Mouse (Mus musculus): ENCODE results near the gene Mrpl23. TPM values are rescaled to one million over a fixed set of nuclear protein-coding genes. Genes with fewer than 3 reads are reported as not detected.
A peak's percentile ranks its signal among the peaks of the same experiment; 100 is the strongest.

The Mrpl23 gene
- polyA plus RNA-seq, 1 experiment = 5.9 TPM

DNA sequence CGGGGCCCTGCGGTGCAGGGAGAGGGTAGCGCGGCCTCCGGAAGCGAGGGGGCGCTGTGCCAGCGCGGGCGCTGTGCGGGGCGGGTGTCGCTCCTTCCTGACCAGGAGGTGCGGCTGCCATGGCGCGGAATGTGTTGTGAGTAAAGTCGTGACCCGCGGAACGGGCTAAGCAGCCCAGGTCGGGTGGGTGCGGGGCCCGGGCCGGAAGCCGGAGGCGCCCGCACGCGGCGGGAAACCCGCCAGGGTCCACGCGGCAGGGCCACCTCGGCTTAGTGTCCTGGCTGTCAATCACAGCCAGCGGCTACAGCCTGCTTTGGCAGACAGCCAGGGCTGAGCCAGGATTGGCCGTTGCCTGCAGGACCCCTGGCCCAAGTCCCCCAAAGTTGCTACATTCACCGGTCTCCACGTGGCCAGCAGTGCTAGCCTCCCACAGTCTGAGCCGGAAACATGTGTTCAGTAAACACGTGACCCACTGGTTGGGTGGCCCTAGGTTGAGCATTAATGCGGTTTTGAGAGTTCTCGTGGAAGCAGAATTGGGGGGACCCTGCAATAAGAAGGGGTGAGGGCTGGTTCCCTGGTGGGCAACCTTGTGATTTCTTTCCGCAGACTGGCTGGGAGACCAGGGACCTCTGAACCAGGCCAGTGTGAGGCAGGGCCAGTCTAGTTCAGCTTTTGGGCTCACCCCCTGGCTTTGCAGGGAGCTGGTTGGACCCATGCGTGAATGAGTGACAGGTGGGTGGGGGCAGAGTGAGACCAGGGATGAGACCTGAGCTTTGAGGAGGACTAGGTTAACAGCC lies 771 bp downstream of the Mrpl23 start:
- H3K27me3 ChIP-seq (ENCODE audit: control insufficient read depth, insufficient read depth, low read length) = no peaks in the 10 kb centered on the region
- H3K4me3 ChIP-seq (ENCODE audit: control insufficient read depth, low read depth, low read length) = peak overlapping the region; percentile 92
- peak overlapping the region; percentile 74; the same call in 1 of the 2 replicates for H3K27ac ChIP-seq (ENCODE audit: control insufficient read depth, insufficient read depth, low read depth, low read length)
- no peaks in the 10 kb centered on the region for H3K36me3 ChIP-seq (ENCODE audit: control insufficient read depth, insufficient read depth, low read length)
- TF ChIP-seq CTCF (IDR thresholded peaks at IDR 0.05; ENCODE audit: control insufficient read depth, insufficient read depth, insufficient replicate concordance, low read depth, low read length) (peak; percentile 87; the same call in 1 of the 2 replicates), POLR2A (IDR thresholded peaks at IDR 0.05; ENCODE audit: control insufficient read depth, low read depth, low read length) (peak; percentile 51)
- peaks cover 8% of the 10 kb centered on the region for H3K4me1 ChIP-seq (ENCODE audit: control insufficient read depth, insufficient read depth, low read length)

- Histone ChIP-seq H3K4me1 (ENCODE audit: control insufficient read depth, insufficient read depth, low read length) (peaks cover 8% of the 10 kb centered on the region), H3K36me3 (ENCODE audit: control insufficient read depth, insufficient read depth, low read length) (no peaks in the 10 kb centered on the region), H3K27ac (ENCODE audit: control insufficient read depth, insufficient read depth, low read depth, low read length) (no peak overlapping the region), H3K27me3 (ENCODE audit: control insufficient read depth, insufficient read depth, low read length) (no peaks in the 10 kb centered on the region), H3K4me3 (ENCODE audit: control insufficient read depth, low read depth, low read length) (no peak overlapping the region)
- TF ChIP-seq CTCF (IDR thresholded peaks at IDR 0.05; ENCODE audit: control insufficient read depth, insufficient read depth, insufficient replicate concordance, low read depth, low read length) (no peak), POLR2A (IDR thresholded peaks at IDR 0.05; ENCODE audit: control insufficient read depth, low read depth, low read length) (no peak)
These were observed 2.6 kb downstream of the Mrpl23 start for GRCm38 (mm10) chr7:142535116-142535515.

DNA sequence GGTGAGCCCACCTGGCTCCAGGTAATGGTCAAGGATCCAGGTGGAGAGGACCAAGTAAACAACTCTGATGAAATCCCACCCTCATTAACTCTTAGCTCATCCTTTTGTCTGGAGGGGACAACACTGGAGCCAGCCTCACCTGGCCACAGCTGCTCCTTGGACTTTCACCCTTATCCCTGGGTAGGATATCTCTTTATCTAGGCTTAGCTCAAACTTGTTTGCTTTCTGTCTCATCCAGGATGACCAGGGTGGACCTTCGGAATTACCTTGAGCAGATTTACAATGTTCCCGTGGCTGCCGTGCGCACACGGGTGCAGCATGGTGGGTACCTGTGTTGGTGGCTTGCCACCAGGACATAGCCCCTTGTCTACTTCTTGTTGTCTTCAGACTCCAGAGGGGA lies 3.3 kb downstream of the Mrpl23 start:
- Histone ChIP-seq H3K4me1 (ENCODE audit: control insufficient read depth, insufficient read depth, low read length) (peaks cover 8% of the 10 kb centered on the region), H3K27ac (ENCODE audit: control insufficient read depth, insufficient read depth, low read depth, low read length) (no peak overlapping the region), H3K36me3 (ENCODE audit: control insufficient read depth, insufficient read depth, low read length) (no peaks in the 10 kb centered on the region), H3K27me3 (ENCODE audit: control insufficient read depth, insufficient read depth, low read length) (no peaks in the 10 kb centered on the region), H3K4me3 (ENCODE audit: control insufficient read depth, low read depth, low read length) (no peak overlapping the region)
- TF ChIP-seq POLR2A (IDR thresholded peaks at IDR 0.05; ENCODE audit: control insufficient read depth, low read depth, low read length) = no peak
- TF ChIP-seq CTCF (IDR thresholded peaks at IDR 0.05; ENCODE audit: control insufficient read depth, insufficient read depth, insufficient replicate concordance, low read depth, low read length) = no peak

DNA sequence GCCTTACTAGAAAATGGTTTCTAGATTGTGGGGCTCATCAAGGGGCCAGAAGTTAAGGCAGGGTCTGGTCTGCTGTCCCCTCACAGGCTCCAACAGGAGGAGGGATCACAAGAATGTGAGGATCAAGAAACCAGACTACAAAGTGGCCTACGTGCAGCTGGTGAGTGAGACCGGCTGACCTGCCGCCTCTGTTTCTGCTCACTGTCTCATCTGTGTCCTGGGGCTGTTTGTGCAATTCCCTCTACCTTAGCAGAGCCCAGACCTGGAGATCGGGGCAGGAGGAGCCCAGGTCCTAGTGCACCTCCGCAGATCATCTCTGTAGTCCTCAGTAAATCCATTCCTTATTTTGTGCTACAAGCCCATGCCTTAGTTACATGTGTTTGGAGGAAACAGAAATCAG lies 4.7 kb downstream of the Mrpl23 start:
- TF ChIP-seq CTCF (IDR thresholded peaks at IDR 0.05; ENCODE audit: control insufficient read depth, insufficient read depth, insufficient replicate concordance, low read depth, low read length) = no peak
- TF ChIP-seq POLR2A (IDR thresholded peaks at IDR 0.05; ENCODE audit: control insufficient read depth, low read depth, low read length) = no peak

DNA sequence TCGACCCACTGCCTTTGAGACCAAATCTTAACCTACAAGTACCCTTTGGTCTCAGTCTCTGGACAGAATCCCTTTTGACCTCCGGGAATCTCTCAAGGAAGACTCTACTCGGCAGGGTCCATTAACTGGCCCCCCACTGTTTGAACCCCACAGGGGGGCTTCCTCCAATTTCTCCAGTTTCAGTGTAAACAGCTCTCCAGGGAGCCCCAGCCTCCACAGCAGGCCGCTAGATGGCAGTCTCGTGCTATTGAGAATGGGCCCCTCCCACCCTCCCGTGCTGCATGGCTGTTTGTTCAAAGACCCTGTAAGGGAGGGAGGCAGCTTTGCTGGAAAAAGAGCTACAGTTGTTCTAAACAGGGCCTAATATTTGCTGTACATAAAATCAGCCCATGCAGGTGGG lies 5.4 kb downstream of the Mrpl23 start:
- H3K27me3 ChIP-seq (ENCODE audit: control insufficient read depth, insufficient read depth, low read length) = no peaks in the 10 kb centered on the region
- TF ChIP-seq CTCF (IDR thresholded peaks at IDR 0.05; ENCODE audit: control insufficient read depth, insufficient read depth, insufficient replicate concordance, low read depth, low read length) = no peak
- TF ChIP-seq POLR2A (IDR thresholded peaks at IDR 0.05; ENCODE audit: control insufficient read depth, low read depth, low read length) = no peak
- no peak overlapping the region for H3K4me3 ChIP-seq (ENCODE audit: control insufficient read depth, low read depth, low read length)
- no peaks in the 10 kb centered on the region for H3K36me3 ChIP-seq (ENCODE audit: control insufficient read depth, insufficient read depth, low read length)
- no peak overlapping the region for H3K27ac ChIP-seq (ENCODE audit: control insufficient read depth, insufficient read depth, low read depth, low read length)
- peaks cover 8% of the 10 kb centered on the region for H3K4me1 ChIP-seq (ENCODE audit: control insufficient read depth, insufficient read depth, low read length)

More for the DNA sequence above, 4.7 kb downstream of the Mrpl23 start:
- H3K27ac ChIP-seq (ENCODE audit: control insufficient read depth, insufficient read depth, low read depth, low read length) = no peak overlapping the region
- no peak overlapping the region for H3K4me3 ChIP-seq (ENCODE audit: control insufficient read depth, low read depth, low read length)
- no peaks in the 10 kb centered on the region for H3K36me3 ChIP-seq (ENCODE audit: control insufficient read depth, insufficient read depth, low read length)
- H3K4me1 ChIP-seq (ENCODE audit: control insufficient read depth, insufficient read depth, low read length) = peaks cover 8% of the 10 kb centered on the region
- no peaks in the 10 kb centered on the region for H3K27me3 ChIP-seq (ENCODE audit: control insufficient read depth, insufficient read depth, low read length)

GRCm38 (mm10) chr7:142538291-142538690 lies 5.8 kb downstream of the Mrpl23 start:
- H3K4me3 ChIP-seq (ENCODE audit: control insufficient read depth, low read depth, low read length) = no peak overlapping the region
- peaks cover 4% of the 10 kb centered on the region for H3K4me1 ChIP-seq (ENCODE audit: control insufficient read depth, insufficient read depth, low read length)
- TF ChIP-seq CTCF (IDR thresholded peaks at IDR 0.05; ENCODE audit: control insufficient read depth, insufficient read depth, insufficient replicate concordance, low read depth, low read length) (no peak), POLR2A (IDR thresholded peaks at IDR 0.05; ENCODE audit: control insufficient read depth, low read depth, low read length) (no peak)
- H3K27ac ChIP-seq (ENCODE audit: control insufficient read depth, insufficient read depth, low read depth, low read length) = no peak overlapping the region
- no peaks in the 10 kb centered on the region for H3K36me3 ChIP-seq (ENCODE audit: control insufficient read depth, insufficient read depth, low read length)
- no peaks in the 10 kb centered on the region for H3K27me3 ChIP-seq (ENCODE audit: control insufficient read depth, insufficient read depth, low read length)

- no peaks in the 10 kb centered on the region; the same call in 1 of the 2 replicates for H3K4me1 ChIP-seq (ENCODE audit: control insufficient read depth, insufficient read depth, low read length)
- TF ChIP-seq POLR2A (IDR thresholded peaks at IDR 0.05; ENCODE audit: control insufficient read depth, low read depth, low read length) (no peak), CTCF (IDR thresholded peaks at IDR 0.05; ENCODE audit: control insufficient read depth, insufficient read depth, insufficient replicate concordance, low read depth, low read length) (no peak)
- no peak overlapping the region for H3K4me3 ChIP-seq (ENCODE audit: control insufficient read depth, low read depth, low read length)
- H3K27ac ChIP-seq (ENCODE audit: control insufficient read depth, insufficient read depth, low read depth, low read length) = no peak overlapping the region
- no peaks in the 10 kb centered on the region for H3K36me3 ChIP-seq (ENCODE audit: control insufficient read depth, insufficient read depth, low read length)
- H3K27me3 ChIP-seq (ENCODE audit: control insufficient read depth, insufficient read depth, low read length) = no peaks in the 10 kb centered on the region
These were observed 6.3 kb downstream of the Mrpl23 start for GRCm38 (mm10) chr7:142538766-142539165.
